Mouse (Mus musculus): Measurements from ENCODE around the gene Vmn2r100. TPM values are rescaled to one million over a fixed set of nuclear protein-coding genes. Genes with fewer than 3 reads are reported as not detected.

The Vmn2r100 gene
- total RNA-seq (2015) (not detected in 2 replicates), total RNA-seq (2017) (not detected in 2 replicates)

DNA sequence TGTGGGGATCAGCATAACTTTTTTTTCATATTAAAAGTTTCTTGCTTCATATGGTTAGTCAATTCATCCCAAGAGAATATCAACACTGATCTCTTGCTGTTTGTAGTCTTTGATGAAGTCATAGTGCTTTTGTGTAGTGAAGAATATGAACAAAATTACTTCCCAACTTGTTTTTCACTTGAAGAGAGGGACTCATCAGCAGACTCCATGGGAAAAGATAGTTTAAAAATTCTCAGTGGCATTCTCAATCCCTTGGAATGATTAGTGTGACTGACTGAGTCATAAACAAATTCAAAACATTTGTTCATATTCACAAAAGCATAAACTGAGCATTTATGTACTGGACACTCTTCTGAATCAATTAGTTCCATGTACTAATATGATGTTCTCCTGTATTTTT is at the start of gene Vmn2r100:
Gene Vmn2r100, plus strand, starts transcription at position 301 of the 400 bp plus-strand sequence.
- ATAC-seq (ENCODE audit: poor library complexity, severe bottlenecking): no peak

DNA sequence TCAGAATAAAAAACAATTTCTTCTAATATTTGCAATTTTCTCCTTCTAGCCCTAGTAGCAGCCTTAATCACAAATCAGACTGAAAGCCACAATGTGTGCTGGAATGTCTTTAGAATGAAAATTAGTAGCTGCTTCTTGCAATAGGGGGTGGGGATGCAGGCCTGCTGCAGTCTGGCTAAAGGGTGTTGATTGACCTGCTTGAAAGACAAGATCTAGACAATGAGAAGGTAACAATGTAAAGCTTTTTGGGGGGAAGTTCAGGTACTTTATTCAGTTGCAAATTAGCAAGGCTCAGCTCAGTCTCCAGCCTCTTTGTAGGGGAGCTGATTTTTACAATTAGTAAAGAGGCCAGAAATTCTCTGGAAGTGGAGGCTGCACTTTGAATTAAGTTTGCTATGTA is 21.7 kb upstream of the Vmn2r100 start:
- no peak for ATAC-seq (ENCODE audit: poor library complexity, severe bottlenecking)

DNA sequence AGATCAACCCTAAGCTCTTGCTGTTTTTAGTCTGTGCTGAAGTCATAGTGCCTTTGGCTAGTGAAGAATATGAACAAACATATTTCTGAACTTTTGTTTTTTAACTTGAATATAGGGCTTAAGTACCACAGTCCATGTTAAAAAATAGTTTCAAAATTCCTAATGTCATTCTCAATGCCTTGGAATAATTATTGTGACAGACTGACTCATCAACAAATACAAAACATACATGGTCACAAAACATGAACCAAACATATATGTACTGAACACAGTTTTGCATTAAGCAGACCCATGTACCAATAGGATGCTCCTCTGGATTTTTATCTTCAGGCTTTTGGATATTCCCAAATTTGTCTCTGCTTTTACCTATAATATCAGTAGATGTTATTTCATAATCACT is 72.4 kb downstream of the Vmn2r100 start, which contains the start of gene Vmn2r101:
Gene Vmn2r101, plus strand, starts transcription at position 301 of the 400 bp plus-strand sequence.
- no peak for ATAC-seq (ENCODE audit: poor library complexity, severe bottlenecking)

Other genes starting within 250 kb of the Vmn2r100 start
- gene Vmn2r99, start 142.8 kb upstream of the Vmn2r100 start, total RNA-seq (2015): not detected in 2 replicates
- gene Vmn2r99, start 142.8 kb upstream of the Vmn2r100 start, total RNA-seq (2017): not detected in 2 replicates
- not detected in 2 replicates for gene Vmn2r101, start 72.5 kb downstream of the Vmn2r100 start, total RNA-seq (2015)
- 0.04 TPM in 1 of 2 replicates, not detected in the other for gene Vmn2r101, start 72.5 kb downstream of the Vmn2r100 start, total RNA-seq (2017)
- gene Vmn2r102, start 155.6 kb downstream of the Vmn2r100 start, total RNA-seq (2015): not detected in 2 replicates
- not detected in 2 replicates for gene Vmn2r102, start 155.6 kb downstream of the Vmn2r100 start, total RNA-seq (2017)